Mouse (Mus musculus) thymus, postnatal 25 days (tissue): Measurements from ENCODE around the gene Agmat.

Experiments used
- DNase-seq: peaks from one replicate; pipeline ENCODE4 v3.0.0; 2022

Gene Agmat

DNA sequence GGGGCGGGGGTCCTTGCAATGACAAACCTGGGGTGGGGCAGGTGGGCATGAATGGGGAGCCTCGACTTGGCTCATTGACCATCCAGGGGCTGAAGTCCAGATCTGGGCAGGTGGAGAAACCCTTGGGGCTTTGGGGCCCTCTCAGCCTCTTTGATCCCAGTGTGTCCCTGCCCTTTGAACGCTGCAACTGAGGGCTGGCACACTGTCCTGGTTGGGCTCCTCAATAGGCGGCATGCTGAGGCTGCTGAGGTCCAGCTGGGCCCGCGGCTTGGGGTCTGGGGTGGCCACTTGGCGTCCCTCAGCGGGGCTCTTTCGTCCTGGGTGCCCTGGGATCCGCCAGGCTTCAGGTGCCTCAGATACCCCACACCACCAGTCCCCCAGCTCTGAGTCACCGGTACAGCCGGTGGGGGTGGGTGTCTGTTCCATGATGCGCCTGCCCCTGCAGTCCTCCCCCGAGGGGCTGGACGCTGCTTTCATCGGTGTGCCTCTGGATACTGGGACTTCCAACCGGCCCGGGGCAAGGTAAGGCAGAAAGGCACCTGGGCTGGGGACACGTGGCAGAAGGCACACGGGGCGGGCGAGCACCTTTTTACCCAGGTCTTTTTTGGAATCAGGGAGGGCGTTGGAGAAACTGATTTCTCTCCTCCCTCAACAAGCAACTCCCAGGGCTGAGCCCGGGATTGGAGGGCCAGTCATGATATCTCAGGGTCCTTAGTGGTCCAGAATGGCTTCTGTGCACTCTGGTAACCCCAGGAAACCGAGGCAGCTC, at the start of gene Agmat:
Gene Agmat, plus strand, starts transcription at position 95 of the 769 bp plus-strand sequence.
- DNase-seq, result no peak

DNA sequence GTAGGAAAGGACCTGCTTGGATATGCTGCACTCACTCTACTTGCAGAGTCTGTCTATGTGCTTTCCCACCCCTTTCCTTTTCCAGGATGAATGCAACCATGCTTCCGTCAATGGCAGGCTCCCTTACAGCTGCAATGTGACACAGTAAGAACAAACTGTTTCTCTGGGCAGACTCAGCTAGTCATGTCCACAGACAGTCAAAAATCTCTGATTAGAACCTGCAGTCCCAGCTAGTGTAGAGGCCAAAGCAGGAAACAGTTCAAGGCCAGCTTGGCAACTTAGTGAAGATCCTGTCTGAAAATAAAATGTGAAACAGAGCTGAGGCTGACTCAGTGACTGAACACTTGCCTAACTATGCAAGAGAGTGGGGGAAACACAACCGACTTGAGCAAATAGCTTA, 41.8 kb upstream of the Agmat start:
- DNase-seq, result no peak

DNA sequence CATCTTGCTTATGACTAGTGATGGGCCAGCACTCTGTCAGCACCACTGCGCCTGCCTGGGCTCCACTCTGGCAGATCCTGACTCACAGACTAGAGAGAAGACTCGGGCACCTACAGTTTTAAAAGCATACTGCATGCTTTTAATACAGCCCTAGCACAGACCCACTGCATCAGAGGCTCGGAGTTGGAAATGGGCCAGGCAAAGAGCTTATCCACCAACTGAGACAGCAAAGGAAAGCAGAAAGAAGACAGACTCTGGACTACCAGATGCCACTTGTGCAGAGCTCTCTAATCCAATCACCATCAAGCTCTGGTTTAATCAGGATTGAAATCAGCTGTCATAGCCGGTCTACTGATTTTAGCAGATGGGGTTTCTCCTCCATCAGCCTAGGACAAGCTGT, 41.1 kb upstream of the Agmat start:
- DNase-seq, result no peak

DNA sequence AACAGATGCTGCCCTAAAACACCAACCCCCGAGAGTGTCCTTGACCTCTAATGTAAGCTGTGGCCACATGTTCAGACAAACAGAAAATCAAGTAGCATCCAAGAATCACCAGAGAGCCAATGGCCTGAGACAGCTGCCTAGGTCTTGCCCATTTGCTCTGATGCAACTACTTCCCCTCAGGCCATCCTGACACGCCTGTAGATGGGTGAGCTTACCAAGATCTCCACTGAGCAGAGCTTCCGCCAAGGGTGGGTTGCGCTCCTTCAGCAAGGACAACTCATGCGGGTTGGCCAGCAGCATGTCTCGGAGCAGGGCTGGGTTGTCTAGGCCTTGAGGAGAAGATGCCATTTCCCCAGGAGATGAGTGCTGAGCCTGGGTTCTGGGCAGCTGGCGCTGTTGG, 38.5 kb upstream of the Agmat start:
- DNase-seq, result no peak

DNA sequence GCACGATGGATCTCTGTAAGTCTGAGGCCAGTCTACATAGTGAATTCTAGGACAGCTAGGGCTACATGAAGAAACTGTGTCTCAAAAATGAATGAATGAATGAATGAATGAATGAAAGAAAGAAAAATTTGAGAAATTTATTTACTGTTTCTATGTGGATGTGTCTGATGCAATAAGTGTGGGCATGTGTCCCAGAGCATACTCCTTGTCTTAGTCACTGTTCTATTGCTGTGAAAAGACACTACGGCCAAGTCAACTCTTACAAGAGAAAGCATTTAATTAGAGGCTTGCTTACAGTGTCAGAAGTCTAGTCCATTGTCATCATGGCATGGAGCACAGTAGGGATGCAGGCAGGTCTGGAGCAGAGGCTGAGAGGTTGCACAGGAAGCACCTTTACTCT, 37.5 kb upstream of the Agmat start:
- DNase-seq, result no peak

DNA sequence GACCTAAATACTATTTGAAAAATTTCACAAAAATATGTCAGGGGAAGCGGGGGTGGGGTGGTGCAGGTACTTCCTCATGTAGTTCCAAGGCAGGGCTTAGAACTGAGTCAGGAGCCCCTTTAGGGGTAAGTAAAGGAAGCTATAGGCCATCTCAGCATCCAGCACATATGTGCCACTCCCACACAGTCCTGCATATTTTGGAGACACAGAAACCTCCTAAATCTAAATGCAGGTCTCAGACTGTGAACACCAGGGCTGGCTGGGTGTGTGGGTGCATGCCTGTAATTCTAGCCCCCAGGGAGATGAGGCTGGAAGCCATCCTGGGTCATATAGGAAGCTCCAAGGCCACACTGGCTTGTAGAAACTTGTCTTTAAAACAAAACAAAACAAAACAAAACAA, 35.2 kb upstream of the Agmat start:
- no peak for DNase-seq

DNA sequence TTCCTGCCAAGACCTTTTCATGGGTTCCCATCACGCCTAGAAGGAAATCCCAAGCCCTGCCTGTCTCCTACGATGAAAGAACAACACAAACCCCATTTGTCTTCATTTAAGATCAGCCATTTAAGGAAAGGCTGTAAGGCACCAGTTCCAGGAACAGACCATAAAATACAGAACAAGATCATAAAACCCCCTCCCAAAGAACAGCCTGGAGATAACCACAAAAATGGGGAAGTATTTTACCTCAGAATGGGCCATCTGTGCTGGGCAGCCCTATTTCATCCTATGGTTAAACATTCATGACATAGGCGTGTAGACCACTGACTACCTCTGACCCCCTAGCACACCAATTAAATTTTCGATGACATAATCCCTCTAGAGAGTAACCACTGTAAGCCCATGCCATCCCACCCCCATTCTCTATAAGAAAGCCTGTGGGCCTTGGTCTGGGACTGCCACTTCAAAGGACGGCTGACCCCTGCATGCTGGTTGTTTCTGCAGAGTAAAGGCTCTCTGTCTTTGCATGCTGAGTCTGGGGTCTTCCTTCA, 32.8 kb upstream of the Agmat start:
- no peak for DNase-seq

DNA sequence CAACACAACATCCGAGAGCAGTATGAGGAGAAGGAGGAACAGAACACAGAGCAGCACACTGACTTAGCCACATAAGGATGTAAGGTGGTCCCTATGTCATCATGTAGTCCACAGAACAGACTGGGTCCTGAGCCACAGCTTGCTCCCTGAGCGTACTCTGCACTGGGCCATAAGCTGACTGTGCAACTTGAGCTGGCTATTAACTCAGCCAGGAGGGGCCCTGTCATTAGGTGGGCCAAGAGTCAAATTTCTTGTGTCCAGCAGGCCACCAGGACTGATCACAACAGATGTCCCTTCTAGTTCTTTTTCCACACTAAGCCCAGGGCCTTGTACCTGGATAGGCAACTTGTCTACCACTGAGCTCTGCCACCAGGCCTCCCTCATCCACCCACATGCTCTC, 31.4 kb upstream of the Agmat start:
- DNase-seq, result no peak

DNA sequence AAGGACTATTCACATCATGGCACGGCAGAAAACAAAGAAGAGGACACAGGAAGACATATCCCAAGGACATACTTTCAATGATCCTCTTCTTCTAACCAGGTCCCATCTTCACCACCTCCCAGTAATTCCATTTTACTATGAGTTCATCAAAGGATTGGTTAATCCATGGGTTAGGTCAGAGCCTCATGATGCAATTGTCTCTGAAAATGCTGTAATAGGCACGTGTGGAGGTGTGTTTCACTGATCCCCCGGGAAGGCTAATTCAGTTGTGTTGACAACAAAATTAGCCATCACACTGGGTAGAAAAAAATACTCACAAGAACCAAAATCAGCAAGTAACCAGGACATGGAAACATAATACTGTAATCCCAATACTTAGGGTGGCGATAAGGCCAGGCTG, 28.8 kb upstream of the Agmat start:
- DNase-seq, result no peak

DNA sequence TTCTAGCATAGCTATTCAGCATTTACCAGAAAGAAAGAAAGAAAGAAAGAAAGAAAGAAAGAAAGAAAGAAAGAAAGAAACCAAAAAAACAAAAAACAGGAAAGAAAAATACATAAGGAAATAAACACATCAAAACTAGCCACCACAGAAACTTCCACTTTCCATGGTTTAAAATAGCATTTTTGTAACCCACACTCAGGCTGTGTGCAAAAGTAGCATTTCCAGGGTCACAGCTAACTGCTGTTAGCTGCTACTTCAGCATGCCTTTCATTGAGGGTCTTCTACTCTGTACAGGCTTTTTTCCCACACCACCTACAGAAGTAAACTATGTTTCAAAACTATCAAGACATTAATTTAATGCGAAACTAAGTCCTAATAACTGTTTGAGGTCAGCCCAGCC, 27.2 kb upstream of the Agmat start:
- no peak for DNase-seq

DNA sequence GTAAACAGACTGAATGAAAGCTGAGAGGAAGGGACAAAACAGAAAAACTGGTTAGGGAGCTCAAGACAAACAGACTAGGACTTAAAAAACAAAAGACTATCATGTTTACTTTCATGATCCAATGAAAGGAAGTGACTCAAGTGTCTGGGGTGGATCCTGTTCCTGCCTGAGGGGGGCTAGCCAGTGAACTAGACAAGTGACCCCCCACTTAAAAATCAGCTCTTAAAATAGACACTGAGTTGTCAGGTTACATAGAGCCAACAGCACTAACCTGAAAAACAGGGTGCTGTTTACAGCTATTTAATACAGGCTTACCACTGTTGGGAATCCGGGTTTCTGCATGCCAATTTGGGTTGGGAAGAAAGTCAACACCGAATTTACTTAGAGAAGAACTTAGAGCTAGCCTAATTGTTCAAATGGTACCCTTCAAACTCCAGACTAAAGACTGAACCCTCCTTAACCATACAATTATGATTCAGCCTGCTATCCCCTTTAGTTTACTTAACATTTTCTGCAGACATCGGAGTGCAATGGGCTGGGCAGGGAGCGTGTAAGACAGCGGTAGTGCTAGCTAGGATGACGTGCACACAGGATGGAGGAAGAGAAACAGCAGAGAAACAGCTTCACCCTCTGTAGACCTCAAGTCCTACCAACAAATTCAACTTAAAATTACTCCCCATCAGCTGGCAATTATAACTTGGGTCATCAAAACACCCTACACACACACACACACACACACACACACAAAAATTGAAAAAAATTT, 25.5 kb upstream of the Agmat start:
- DNase-seq, result no peak

DNA sequence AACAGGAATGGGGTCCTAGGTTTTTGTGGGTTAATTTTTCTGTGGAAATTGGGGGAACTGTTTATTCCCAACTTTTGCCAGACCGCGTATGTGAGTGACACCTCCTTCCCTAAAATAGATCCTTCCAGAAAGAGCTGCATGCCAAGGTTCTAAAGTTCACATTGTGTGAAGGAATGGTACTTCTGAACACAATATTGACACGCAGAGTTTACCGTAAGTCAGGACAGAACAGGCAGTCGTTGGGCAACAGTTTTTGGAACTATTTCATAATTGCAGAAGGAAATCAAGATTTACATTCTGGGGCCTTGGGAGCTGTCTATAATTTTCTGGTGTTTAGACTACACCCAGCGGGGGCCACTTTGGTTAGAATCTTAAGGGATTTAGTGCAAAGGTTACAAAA, 24.5 kb upstream of the Agmat start:
- no peak for DNase-seq

DNA sequence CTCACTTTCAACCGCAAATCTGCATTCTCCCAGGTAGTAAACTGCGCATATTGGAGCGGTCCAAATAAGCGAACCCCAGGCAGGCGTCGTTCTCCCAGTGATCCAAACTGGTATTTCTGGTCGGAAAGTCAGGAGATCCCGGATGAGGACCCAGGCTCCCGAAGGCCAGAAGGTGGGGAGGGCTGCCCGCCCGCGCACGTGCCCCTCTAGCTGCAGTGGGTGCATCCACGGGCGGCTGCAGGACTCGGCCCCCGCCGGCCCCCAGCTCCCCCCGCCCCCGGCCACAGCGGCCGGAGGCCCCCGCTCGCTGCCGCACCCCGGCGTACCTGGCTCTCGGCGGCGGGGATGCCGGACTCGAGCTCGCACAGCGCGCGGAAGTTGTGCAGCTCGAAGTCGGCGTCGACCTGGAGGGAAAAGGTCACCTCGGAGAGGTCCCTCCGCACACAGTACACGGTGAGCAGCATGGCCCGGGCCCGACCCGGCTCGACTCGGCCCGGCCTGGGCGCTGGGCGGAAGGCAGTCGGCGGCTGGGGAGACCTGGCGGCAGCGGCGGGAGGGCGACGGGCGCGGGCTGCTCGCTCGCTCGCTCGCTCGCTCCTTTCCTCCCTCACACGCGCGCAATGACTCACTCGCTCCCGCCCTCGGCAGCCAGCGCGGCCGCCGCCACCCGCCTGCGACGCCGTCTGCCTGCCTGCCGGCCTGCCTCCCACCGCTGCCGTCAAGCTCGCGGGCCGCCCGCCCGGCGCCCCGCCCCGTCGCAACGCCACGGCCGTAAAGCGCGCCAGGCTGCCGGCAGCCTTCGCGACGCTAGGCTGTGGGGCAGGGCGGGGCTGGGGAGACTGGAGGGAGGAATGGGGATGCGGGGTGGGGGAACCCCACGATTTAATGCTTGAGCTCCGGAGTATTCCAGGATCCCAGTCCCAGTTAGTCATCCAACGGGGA, 23.5 kb upstream of the Agmat start, which contains the start of gene Ddi2:
Gene Ddi2, minus strand, starts transcription at position 689 of the 942 bp plus-strand sequence.
- peak; percentile 93 for DNase-seq

DNA sequence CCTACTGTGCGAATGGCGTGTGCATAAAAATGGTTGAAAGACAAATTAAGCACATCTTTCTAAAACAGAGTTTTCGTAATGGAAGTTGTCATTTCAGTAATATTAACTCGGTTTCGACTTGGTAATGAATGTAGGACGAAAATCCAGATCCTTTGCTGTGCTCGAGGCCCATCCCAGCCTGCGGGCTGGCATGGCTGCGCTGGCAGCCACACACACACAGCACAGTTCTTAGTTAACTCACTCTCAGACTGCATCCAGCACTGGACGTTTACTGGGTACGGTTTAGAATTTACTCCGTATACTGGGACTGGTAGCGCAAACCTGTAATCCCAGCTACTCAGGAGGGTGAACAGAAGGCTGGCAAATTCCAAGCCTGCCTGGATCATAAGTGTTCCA, 22.8 kb upstream of the Agmat start:
- DNase-seq, result no peak

DNA sequence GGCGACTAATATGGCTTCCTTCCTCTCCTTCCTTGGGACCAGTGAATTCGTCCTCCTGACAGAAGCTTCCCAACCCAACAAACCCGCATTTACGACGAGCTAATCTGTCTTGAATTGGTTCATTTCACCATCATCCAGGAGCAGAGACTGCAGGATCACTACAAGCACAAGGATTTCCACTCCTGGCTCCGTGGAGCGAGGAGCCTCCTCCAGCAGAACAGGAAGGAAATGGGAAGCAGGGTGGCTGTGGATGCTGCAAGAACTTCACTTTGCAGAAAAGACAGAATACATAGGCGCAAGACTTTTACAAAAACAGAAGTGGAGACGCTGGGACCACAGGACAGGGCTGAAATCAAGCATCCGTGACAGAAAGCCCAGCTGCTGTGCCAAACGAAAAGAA, 21.9 kb upstream of the Agmat start:
- DNase-seq, result no peak

DNA sequence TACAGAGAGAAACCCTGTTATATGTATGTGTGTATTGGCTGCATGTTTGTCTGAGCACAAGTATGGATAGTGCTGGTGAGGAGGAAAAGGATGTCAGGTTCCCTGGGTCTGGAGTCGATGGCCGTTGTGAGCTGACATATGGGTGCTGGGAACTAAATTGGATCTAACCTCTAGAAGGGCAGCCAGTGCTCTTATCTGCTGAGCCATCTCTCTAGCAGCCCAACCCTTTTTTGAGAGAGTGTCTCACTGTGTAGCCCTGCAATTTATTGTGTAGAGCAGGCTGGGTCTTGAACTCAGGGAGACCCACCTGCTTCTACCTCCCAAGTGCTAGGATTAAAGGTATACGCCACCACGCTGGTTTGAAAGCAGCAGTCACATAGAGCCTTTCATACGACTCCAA, 21.2 kb upstream of the Agmat start:
- DNase-seq, result no peak

DNA sequence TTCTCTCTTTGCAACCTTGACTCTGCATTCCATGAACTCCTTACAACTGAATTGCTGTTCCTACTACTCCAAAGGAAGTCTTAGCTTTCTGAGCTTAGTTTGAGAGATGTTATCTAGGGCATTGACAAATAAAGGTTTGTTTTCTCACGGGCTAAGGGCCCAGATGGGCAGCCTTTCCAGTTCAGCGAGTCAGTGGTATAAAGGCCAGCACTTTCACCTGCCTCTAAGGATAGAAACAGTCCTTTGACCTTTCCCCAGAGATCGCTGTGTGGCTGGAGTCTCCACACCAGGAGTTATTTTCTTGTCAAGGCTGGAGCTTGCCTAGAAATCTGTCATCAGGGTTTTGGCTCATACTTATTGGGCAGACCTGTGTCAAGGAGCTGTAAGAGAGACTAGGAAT, 20.7 kb upstream of the Agmat start:
- no peak for DNase-seq

DNA sequence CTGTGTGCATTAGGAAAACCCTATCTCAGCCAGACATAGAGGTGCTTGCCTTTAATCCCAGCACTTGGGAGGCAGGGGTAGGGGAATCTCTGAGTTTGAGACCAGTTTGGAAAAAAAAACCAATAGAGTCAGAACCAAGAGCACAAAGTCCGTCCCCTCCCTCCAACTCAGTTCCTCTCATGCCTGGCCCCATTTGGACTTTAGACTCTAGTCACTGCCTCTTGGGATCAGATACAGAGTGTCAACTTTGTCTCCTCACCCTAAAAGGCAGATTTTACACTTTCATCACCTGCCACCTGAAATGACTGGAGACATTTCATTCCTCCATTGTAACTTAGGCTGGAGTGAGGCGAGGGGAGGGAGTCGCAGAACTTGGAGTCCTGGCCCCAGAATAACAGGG, 17.2 kb upstream of the Agmat start:
- no peak for DNase-seq

DNA sequence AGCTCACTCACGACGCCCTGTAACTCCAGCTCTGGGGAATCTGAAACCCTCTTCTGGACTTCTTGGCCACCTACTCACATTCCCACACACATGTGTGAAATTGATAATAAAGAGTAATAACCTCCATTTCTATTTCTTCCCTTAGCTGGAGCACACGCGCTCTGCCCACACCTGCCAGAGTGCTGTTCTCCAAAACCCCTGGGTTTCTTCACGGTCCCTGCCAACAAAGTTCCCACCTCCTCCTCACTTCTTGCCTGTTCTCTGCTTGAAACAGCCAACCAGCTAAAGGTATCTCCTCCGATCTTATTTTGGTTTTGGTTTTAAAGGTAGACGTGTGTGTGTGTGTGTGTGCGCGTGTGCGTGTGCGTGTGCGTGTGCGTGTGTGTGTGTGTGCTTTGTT, 16.1 kb upstream of the Agmat start:
- DNase-seq, result no peak

DNA sequence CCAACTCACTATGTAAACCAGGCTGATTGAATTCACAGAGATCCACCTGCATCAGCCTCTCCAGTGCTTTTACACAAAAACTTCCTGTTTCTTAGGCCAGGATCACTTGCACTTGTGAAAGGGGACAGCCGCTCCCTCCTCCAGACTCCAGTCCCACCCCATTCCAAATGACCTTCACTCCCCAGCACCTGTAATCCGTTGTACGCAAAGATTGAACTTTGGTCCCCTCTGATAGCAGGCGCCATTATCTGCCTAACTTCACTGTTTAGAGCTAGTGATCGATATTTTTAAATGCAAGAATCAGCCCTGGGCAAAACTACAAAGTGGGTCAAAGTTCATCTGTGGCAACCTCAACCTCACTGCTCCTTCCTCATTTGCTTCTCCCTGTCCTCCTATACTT, 14.7 kb upstream of the Agmat start:
- DNase-seq, result no peak

DNA sequence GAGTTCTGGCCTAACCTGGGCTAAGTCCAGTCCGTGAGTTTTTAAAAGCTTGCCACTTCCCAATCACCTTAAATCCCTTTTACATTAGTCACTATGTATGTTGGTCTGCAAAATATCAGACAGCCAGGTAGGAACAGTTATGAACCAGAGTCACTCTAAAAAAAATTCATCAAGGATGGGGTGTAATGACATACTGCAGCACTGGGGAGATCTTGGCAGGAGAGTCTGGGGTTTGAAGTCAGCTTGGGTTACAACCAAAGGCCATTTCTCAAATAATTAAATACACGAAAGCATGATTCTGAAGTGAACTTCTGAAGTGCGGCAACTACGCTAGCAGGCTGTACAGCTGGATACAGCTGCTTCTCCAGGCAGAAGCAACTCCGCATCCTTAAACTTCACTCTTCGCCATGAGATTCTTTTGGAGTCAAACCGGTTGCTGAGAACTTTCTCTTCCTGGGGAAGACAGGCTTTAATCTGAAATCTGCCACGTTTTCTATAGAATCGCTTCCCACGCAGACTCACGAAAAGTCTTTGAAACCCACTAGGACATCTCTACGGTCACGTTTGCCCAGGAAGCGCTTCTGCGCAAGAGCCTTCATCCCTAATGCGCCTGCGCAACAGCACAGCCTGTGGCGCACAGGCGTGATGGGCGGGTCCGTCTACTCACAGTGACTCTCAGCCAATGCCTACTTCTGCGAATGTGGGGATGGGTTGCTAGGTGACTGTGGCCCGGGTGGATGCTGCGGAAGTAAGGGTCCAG, 11.8 kb upstream of the Agmat start:
- DNase-seq, result peak; percentile 90

DNA sequence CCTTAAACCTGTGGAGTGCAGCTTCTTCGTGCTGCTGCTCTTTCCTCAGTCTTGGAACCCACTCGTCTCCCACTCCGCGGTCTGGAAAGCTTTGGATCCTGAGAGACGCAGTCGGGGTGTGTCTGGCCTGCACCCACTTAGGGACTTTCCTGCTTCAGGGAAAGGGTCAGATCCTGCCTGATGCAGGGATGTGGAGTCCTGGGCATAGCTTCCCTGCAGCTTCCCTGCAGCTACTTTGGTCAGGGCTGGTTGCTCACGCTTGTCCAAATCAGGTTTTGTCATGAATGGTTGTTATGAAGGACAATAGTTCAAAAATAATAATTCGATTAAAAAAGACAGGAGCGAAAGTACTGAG, 11.3 kb upstream of the Agmat start:
- no peak for DNase-seq
